Mouse (Mus musculus): ENCODE measurements around the gene Pqbp1. TPM values are rescaled to one million over a fixed set of nuclear protein-coding genes. Genes with fewer than 3 reads are reported as not detected.

Pqbp1 gene
- polyA plus RNA-seq, 1 experiment from 2014 or later = 160 TPM

DNA sequence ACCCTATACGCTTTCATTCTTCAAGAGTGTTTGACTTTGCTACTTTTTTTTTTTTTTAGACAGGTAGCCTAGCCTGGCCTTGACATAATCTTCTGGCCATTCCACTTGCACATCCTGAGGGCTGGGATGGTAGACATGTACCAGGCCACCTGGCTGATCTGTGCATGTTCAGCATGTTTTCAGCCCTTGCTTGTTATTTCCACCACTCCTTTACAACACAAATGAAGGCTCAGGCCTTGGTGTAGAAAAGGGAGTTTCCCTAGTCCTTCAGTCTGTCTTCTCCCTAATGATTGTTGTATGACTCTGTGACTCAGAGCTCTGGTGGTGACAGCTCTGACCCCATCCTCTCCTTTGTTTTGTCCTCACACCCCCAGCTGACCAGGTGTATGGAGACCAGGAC lies 31.9 kb downstream of the Pqbp1 start:
- Histone ChIP-seq H3K27ac (no peak overlapping the region), H3K4me1 (replicated peaks) (no peaks in the 10 kb centered on the region), H3K36me3 (peaks cover 22% of the 10 kb centered on the region), H3K27me3 (ENCODE audit: insufficient read depth, poor library complexity, severe bottlenecking) (no peaks in the 10 kb centered on the region), H3K4me3 (no peak overlapping the region), H3K9me3 (no peaks in the 10 kb centered on the region)
- DNase-seq (ENCODE audit: low spot score) = no peak
- 97% methylated on average over 1 of the region's 1 CpGs for WGBS

- Histone ChIP-seq H3K36me3 (peaks cover 16% of the 10 kb centered on the region), H3K27me3 (ENCODE audit: insufficient read depth, poor library complexity, severe bottlenecking) (no peaks in the 10 kb centered on the region), H3K27ac (no peak overlapping the region), H3K4me3 (no peak overlapping the region), H3K4me1 (replicated peaks) (no peaks in the 10 kb centered on the region), H3K9me3 (no peaks in the 10 kb centered on the region)
- no peak for DNase-seq (ENCODE audit: low spot score)
- WGBS = 83% methylated on average over 2 of the region's 2 CpGs
These were observed 33.3 kb downstream of the Pqbp1 start for GRCm38 (mm10) chrX:7865786-7866185.

- H3K4me3 ChIP-seq = no peak overlapping the region
- DNase-seq (ENCODE audit: low spot score) = no peak
- 82% methylated on average over 2 of the region's 2 CpGs for WGBS
- H3K9me3 ChIP-seq = no peaks in the 10 kb centered on the region
- peaks cover 18% of the 10 kb centered on the region for H3K36me3 ChIP-seq
- no peak overlapping the region for H3K27ac ChIP-seq
- H3K27me3 ChIP-seq (ENCODE audit: insufficient read depth, poor library complexity, severe bottlenecking) = no peaks in the 10 kb centered on the region
- no peaks in the 10 kb centered on the region for H3K4me1 ChIP-seq (replicated peaks)
These were observed 33.7 kb downstream of the Pqbp1 start for GRCm38 (mm10) chrX:7865343-7865742.

DNA sequence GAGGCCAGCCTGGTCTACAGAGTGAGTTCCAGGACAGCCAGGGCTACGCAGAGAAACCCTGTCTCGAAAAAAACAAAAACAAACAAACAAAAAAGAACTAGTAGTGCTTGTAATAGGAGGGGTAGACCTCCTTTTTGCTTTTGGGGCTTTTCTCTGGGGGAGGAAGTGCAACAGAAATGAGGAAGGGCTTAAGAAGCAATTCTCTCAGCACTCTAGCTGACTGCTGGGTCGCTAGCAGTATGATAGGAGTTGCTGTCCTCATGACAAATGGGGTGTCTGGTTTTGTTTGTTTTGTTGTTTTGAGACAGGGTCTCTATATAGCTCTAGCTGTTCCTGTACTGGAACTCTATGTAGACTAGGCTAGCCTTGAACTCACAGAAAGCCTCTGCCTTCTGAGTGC lies 34.5 kb downstream of the Pqbp1 start:
- Histone ChIP-seq H3K4me3 (no peak overlapping the region), H3K36me3 (peaks cover 19% of the 10 kb centered on the region), H3K9me3 (no peaks in the 10 kb centered on the region), H3K4me1 (replicated peaks) (no peaks in the 10 kb centered on the region), H3K27me3 (ENCODE audit: insufficient read depth, poor library complexity, severe bottlenecking) (no peaks in the 10 kb centered on the region), H3K27ac (no peak overlapping the region)
- WGBS = 73% methylated on average over 3 of the region's 3 CpGs
- no peak for DNase-seq (ENCODE audit: low spot score)

- Histone ChIP-seq H3K27me3 (ENCODE audit: insufficient read depth, poor library complexity, severe bottlenecking) (no peaks in the 10 kb centered on the region), H3K27ac (no peak overlapping the region), H3K4me1 (replicated peaks) (no peaks in the 10 kb centered on the region), H3K4me3 (no peak overlapping the region), H3K9me3 (no peaks in the 10 kb centered on the region), H3K36me3 (peaks cover 26% of the 10 kb centered on the region)
- WGBS = 86% methylated on average over 1 of the region's 1 CpGs
- DNase-seq (ENCODE audit: low spot score) = no peak
These were observed 35.9 kb downstream of the Pqbp1 start for GRCm38 (mm10) chrX:7863181-7863580.

GRCm38 (mm10) chrX:7859191-7859753 lies 39.8 kb downstream of the Pqbp1 start:
- Histone ChIP-seq H3K4me1 (replicated peaks) (no peaks in the 10 kb centered on the region), H3K36me3 (peaks cover 34% of the 10 kb centered on the region), H3K4me3 (no peak overlapping the region), H3K27me3 (ENCODE audit: insufficient read depth, poor library complexity, severe bottlenecking) (no peaks in the 10 kb centered on the region), H3K27ac (no peak overlapping the region), H3K9me3 (no peaks in the 10 kb centered on the region)
- no peak for DNase-seq (ENCODE audit: low spot score)
- 84% methylated on average over 3 of the region's 3 CpGs for WGBS

DNA sequence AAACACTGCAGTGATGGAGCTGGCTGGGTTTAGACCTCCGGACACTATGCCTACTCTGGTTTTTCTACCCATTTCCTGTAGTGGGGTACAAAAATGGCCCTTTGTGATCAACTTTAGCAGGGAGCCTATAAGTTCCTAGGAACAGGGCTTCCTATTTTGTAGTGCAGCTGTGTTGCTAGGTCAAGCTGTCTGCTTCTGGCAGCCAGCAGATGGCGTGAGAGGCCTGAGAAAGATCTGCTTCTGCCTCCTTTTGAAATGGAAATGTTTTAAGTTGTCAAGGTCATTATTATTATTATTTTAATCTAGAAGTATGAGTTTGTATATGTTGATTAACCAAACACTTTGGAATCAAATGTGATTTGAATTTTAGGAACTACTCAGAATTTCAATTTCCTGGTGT lies 44.5 kb downstream of the Pqbp1 start:
- no peak overlapping the region for H3K4me3 ChIP-seq
- no peak overlapping the region for H3K27ac ChIP-seq
- no peaks in the 10 kb centered on the region for H3K4me1 ChIP-seq (replicated peaks)
- no peaks in the 10 kb centered on the region for H3K27me3 ChIP-seq (ENCODE audit: insufficient read depth, poor library complexity, severe bottlenecking)
- 56% methylated on average over 2 of the region's 2 CpGs for WGBS
- DNase-seq (ENCODE audit: low spot score) = no peak
- H3K9me3 ChIP-seq = no peaks in the 10 kb centered on the region
- peaks cover 51% of the 10 kb centered on the region for H3K36me3 ChIP-seq

DNA sequence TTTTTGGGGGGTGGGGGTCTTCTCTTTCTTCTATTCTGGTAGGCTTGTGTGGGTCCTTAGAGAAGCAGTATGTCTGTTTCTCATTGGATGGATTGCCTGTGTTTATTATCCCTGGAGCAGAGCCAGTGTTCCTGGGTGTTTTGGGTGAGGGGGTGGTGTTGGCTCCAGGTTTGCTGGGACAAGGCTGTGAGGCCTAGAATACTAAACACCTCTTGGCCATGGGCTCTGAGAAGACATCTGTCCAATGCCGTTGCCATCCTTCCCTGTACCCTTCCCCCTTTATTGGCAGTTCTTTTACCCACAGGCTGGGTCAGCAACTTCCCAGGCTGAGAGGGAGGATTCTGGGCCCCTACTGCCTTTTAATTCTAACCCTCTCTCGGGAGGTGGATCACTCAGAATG lies 51.2 kb downstream of the Pqbp1 start:
- peaks cover 12% of the 10 kb centered on the region for H3K4me1 ChIP-seq (replicated peaks)
- peaks cover 29% of the 10 kb centered on the region for H3K36me3 ChIP-seq
- WGBS = 76% methylated on average over 2 of the region's 2 CpGs
- H3K27me3 ChIP-seq (ENCODE audit: insufficient read depth, poor library complexity, severe bottlenecking) = no peaks in the 10 kb centered on the region
- no peaks in the 10 kb centered on the region for H3K9me3 ChIP-seq
- H3K4me3 ChIP-seq = no peak overlapping the region
- no peak for DNase-seq (ENCODE audit: low spot score)
- no peak overlapping the region for H3K27ac ChIP-seq

Other genes with a start within 250 kb of the Pqbp1 start
- 4.4 and 4.5 TPM in 2 replicates for gene Prickle3, start 242.0 kb downstream of the Pqbp1 start, polyA plus RNA-seq (2016; fragmentation: Nextera tagmentation; extraction: Ambion mirVana)
- gene Plp2, start 227.9 kb downstream of the Pqbp1 start, polyA plus RNA-seq (2016; fragmentation: Nextera tagmentation; extraction: Ambion mirVana) = 40.9 and 52.0 TPM in 2 replicates
- not detected in 2 replicates for gene Magix, start 218.0 kb downstream of the Pqbp1 start, polyA plus RNA-seq (2016; fragmentation: Nextera tagmentation; extraction: Ambion mirVana)
- gene Gpkow, start 202.1 kb downstream of the Pqbp1 start, polyA plus RNA-seq (2016; fragmentation: Nextera tagmentation; extraction: Ambion mirVana) = 36.0 and 42.8 TPM in 2 replicates
- gene Wdr45, start 184.9 kb downstream of the Pqbp1 start, polyA plus RNA-seq (2016; fragmentation: Nextera tagmentation; extraction: Ambion mirVana) = 19.5 and 23.7 TPM in 2 replicates
- not detected in 2 replicates for gene Gm45208, start 177.0 kb downstream of the Pqbp1 start, polyA plus RNA-seq (2016; fragmentation: Nextera tagmentation; extraction: Ambion mirVana)
- 78.2 and 101 TPM in 2 replicates for gene Praf2, start 170.8 kb downstream of the Pqbp1 start, polyA plus RNA-seq (2016; fragmentation: Nextera tagmentation; extraction: Ambion mirVana)
- gene Ccdc120, start 148.4 kb downstream of the Pqbp1 start, polyA plus RNA-seq (2016; fragmentation: Nextera tagmentation; extraction: Ambion mirVana) = 18.7 and 22.9 TPM in 2 replicates
- 31.7 and 36.5 TPM in 2 replicates for gene Tfe3, start 136.7 kb downstream of the Pqbp1 start, polyA plus RNA-seq (2016; fragmentation: Nextera tagmentation; extraction: Ambion mirVana)
- 45.3 and 47.8 TPM in 2 replicates for gene Gripap1, start 109.5 kb downstream of the Pqbp1 start, polyA plus RNA-seq (2016; fragmentation: Nextera tagmentation; extraction: Ambion mirVana)
- gene Kcnd1, start 77.0 kb downstream of the Pqbp1 start, polyA plus RNA-seq (2016; fragmentation: Nextera tagmentation; extraction: Ambion mirVana) = 1.4 and 2.2 TPM in 2 replicates
- 43.8 and 55.9 TPM in 2 replicates for gene Otud5, start 57.9 kb downstream of the Pqbp1 start, polyA plus RNA-seq (2016; fragmentation: Nextera tagmentation; extraction: Ambion mirVana)
- 8.8 and 10.2 TPM in 2 replicates for gene Pim2, start 21.0 kb downstream of the Pqbp1 start, polyA plus RNA-seq (2016; fragmentation: Nextera tagmentation; extraction: Ambion mirVana)
- gene Slc35a2, start 15.2 kb downstream of the Pqbp1 start, polyA plus RNA-seq (2016; fragmentation: Nextera tagmentation; extraction: Ambion mirVana) = 26.6 and 32.5 TPM in 2 replicates
- gene Timm17b, start 88 bp upstream of the Pqbp1 start, polyA plus RNA-seq (2016; fragmentation: Nextera tagmentation; extraction: Ambion mirVana) = 206 and 214 TPM in 2 replicates
- not detected in 2 replicates for gene Gm10491, start 8.6 kb upstream of the Pqbp1 start, polyA plus RNA-seq (2016; fragmentation: Nextera tagmentation; extraction: Ambion mirVana)
- gene Gm10490, start 10.3 kb upstream of the Pqbp1 start, polyA plus RNA-seq (2016; fragmentation: Nextera tagmentation; extraction: Ambion mirVana) = not detected in 2 replicates
- 7.8 and 39.8 TPM in 2 replicates for gene Pcsk1n, start 20.6 kb upstream of the Pqbp1 start, polyA plus RNA-seq (2016; fragmentation: Nextera tagmentation; extraction: Ambion mirVana)
- gene Eras, start 29.3 kb upstream of the Pqbp1 start, polyA plus RNA-seq (2016; fragmentation: Nextera tagmentation; extraction: Ambion mirVana) = not detected in 2 replicates
- gene Hdac6, start 48.6 kb upstream of the Pqbp1 start, polyA plus RNA-seq (2016; fragmentation: Nextera tagmentation; extraction: Ambion mirVana) = 58.5 and 61.5 TPM in 2 replicates
- 5.3 and 7.4 TPM in 2 replicates for gene Gata1, start 78.8 kb upstream of the Pqbp1 start, polyA plus RNA-seq (2016; fragmentation: Nextera tagmentation; extraction: Ambion mirVana)
- gene Glod5, start 119.2 kb upstream of the Pqbp1 start, polyA plus RNA-seq (2016; fragmentation: Nextera tagmentation; extraction: Ambion mirVana) = not detected in 2 replicates
- 74.9 and 90.9 TPM in 2 replicates for gene Suv39h1, start 175.5 kb upstream of the Pqbp1 start, polyA plus RNA-seq (2016; fragmentation: Nextera tagmentation; extraction: Ambion mirVana)
- gene Was, start 191.2 kb upstream of the Pqbp1 start, polyA plus RNA-seq (2016; fragmentation: Nextera tagmentation; extraction: Ambion mirVana) = 0.15 and 0.24 TPM in 2 replicates
- 25.8 and 26.7 TPM in 2 replicates for gene Wdr13, start 233.6 kb upstream of the Pqbp1 start, polyA plus RNA-seq (2016; fragmentation: Nextera tagmentation; extraction: Ambion mirVana)
- gene Rbm3, start 246.6 kb upstream of the Pqbp1 start, polyA plus RNA-seq (2016; fragmentation: Nextera tagmentation; extraction: Ambion mirVana) = 402 and 425 TPM in 2 replicates

All from hindbrain, embryonic 10.5 days (tissue).